Mouse (Mus musculus): ENCODE data around the gene Yjefn3. TPM values are rescaled to one million over a fixed set of nuclear protein-coding genes. Genes with fewer than 3 reads are reported as not detected.

Gene Yjefn3
- polyA plus RNA-seq, 1 experiment from 2014 or later = 5.2 TPM

DNA sequence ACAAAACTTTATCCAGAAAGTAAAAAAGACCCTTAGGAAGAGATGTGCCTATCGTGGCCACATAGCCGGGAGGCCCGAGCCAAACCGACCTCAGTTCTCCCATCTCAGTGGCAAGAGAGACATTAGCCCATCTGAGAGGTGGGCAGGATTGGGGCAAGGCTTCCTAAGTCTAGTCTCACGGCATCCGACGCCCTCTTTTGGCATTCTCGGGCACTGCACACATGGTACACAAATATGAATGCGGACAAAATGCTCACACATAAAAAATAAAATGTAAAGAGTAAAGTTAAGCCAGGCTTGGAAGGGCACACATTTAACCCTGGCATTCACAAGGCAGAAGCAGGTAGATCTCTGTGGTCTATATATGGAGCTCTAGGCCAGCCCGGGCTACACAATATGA is 48.6 kb downstream of the Yjefn3 start:
- Histone ChIP-seq H3K9ac (ENCODE audit: low read depth, low read length) (no peak overlapping the region), H3K9me3 (replicated peaks; ENCODE audit: low read length) (no peaks in the 10 kb centered on the region), H3K27ac (no peak overlapping the region), H3K27me3 (ENCODE audit: insufficient read depth, low read length) (no peaks in the 10 kb centered on the region), H3K36me3 (ENCODE audit: insufficient read depth, low read length) (no peaks in the 10 kb centered on the region), H3K4me2 (ENCODE audit: low read length) (no peak overlapping the region), H3K4me3 (replicated peaks; ENCODE audit: low read depth, low read length) (no peak overlapping the region), H3K4me1 (replicated peaks; ENCODE audit: insufficient read depth, low read length) (no peaks in the 10 kb centered on the region)
- 93% methylated on average over 10 of the region's 10 CpGs for WGBS
- TF ChIP-seq CTCF (IDR thresholded peaks at IDR 0.05; ENCODE audit: low read depth) = no peak
- ATAC-seq (replicated peaks; ENCODE audit: low FRiP score, low read depth) = no peak
- DNase-seq (ENCODE audit: low spot score) = no peak

- no peaks in the 10 kb centered on the region for H3K9me3 ChIP-seq (replicated peaks; ENCODE audit: low read length)
- no peak overlapping the region for H3K27ac ChIP-seq
- H3K4me2 ChIP-seq (ENCODE audit: low read length) = no peak overlapping the region
- no peak overlapping the region for H3K9ac ChIP-seq (ENCODE audit: low read depth, low read length)
- no peaks in the 10 kb centered on the region for H3K36me3 ChIP-seq (ENCODE audit: insufficient read depth, low read length)
- no peaks in the 10 kb centered on the region for H3K4me1 ChIP-seq (replicated peaks; ENCODE audit: insufficient read depth, low read length)
- no peak overlapping the region for H3K4me3 ChIP-seq (replicated peaks; ENCODE audit: low read depth, low read length)
- 73% methylated on average over 7 of the region's 7 CpGs for WGBS
- TF ChIP-seq CTCF (IDR thresholded peaks at IDR 0.05; ENCODE audit: low read depth) = no peak
- ATAC-seq (replicated peaks; ENCODE audit: low FRiP score, low read depth) (no peak), DNase-seq (ENCODE audit: low spot score) (no peak)
- H3K27me3 ChIP-seq (ENCODE audit: insufficient read depth, low read length) = no peaks in the 10 kb centered on the region
Measured at GRCm38 (mm10) chr8:69850926-69851506, 51.5 kb downstream of the Yjefn3 start.

DNA sequence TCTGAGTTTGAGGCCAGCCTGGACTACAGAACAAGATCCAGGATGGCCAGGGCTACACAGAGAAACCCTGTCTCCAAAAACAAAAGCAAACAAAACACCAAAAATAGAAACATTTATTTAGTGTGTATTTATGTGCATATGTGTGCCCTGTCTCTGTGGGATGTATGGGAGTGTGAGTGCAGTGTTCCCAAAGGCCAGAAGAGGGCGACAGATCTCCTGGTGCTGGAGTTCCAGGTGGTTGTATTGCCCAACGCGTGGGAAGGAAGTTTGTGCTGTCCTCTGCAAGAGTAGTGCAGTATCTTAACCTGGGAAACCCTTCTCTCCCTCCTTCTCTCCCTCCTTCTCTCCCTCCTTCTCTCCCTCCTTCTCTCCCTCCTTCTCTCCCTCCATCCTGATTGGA is 52.6 kb downstream of the Yjefn3 start:
- H3K9me3 ChIP-seq (replicated peaks; ENCODE audit: low read length) = no peaks in the 10 kb centered on the region
- H3K9ac ChIP-seq (ENCODE audit: low read depth, low read length) = no peak overlapping the region
- H3K27ac ChIP-seq = no peak overlapping the region
- no peak overlapping the region for H3K4me2 ChIP-seq (ENCODE audit: low read length)
- no peak for DNase-seq (ENCODE audit: low spot score)
- H3K4me1 ChIP-seq (replicated peaks; ENCODE audit: insufficient read depth, low read length) = no peaks in the 10 kb centered on the region
- no peak for ATAC-seq (replicated peaks; ENCODE audit: low FRiP score, low read depth)
- TF ChIP-seq CTCF (IDR thresholded peaks at IDR 0.05; ENCODE audit: low read depth) = peak; percentile 56
- no peak overlapping the region for H3K4me3 ChIP-seq (replicated peaks; ENCODE audit: low read depth, low read length)
- H3K27me3 ChIP-seq (ENCODE audit: insufficient read depth, low read length) = no peaks in the 10 kb centered on the region
- WGBS = 51% methylated on average over 3 of the region's 3 CpGs
- H3K36me3 ChIP-seq (ENCODE audit: insufficient read depth, low read length) = no peaks in the 10 kb centered on the region

DNA sequence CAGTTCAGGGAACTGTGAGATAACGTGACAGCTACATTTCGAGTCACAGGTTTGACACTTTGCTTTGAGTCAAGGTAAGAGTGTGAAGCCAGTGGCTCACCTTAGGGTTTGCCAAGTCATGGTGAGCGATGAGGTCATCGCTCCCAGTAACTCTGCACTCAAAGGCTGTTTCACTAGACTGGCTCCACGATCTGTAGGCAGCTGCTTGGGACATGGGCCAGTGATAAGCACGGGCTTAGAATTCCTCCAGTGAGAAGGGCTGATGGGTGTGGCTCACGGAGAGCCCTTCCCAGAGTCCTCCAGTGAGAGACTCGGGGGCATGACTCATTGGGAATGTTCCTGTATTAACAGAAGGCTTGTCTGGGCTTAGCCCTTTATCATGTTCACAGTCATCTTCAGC is 53.6 kb downstream of the Yjefn3 start:
- no peak overlapping the region for H3K4me3 ChIP-seq (replicated peaks; ENCODE audit: low read depth, low read length)
- no peak overlapping the region for H3K9ac ChIP-seq (ENCODE audit: low read depth, low read length)
- no peaks in the 10 kb centered on the region for H3K9me3 ChIP-seq (replicated peaks; ENCODE audit: low read length)
- no peak overlapping the region for H3K4me2 ChIP-seq (ENCODE audit: low read length)
- no peak for DNase-seq (ENCODE audit: low spot score)
- H3K36me3 ChIP-seq (ENCODE audit: insufficient read depth, low read length) = no peaks in the 10 kb centered on the region
- ATAC-seq (replicated peaks; ENCODE audit: low FRiP score, low read depth) = peak; percentile 43; the same call in 1 of the 2 replicates
- TF ChIP-seq CTCF (IDR thresholded peaks at IDR 0.05; ENCODE audit: low read depth) = no peak
- H3K27me3 ChIP-seq (ENCODE audit: insufficient read depth, low read length) = no peaks in the 10 kb centered on the region
- WGBS = 73% methylated on average over 8 of the region's 8 CpGs
- H3K4me1 ChIP-seq (replicated peaks; ENCODE audit: insufficient read depth, low read length) = no peaks in the 10 kb centered on the region
- H3K27ac ChIP-seq = no peak overlapping the region

GRCm38 (mm10) chr8:69847167-69848065 is 55.1 kb downstream of the Yjefn3 start:
- no peak overlapping the region for H3K9ac ChIP-seq (ENCODE audit: low read depth, low read length)
- no peaks in the 10 kb centered on the region for H3K4me1 ChIP-seq (replicated peaks; ENCODE audit: insufficient read depth, low read length)
- H3K9me3 ChIP-seq (replicated peaks; ENCODE audit: low read length) = no peaks in the 10 kb centered on the region
- ATAC-seq (replicated peaks; ENCODE audit: low FRiP score, low read depth) (no peak), DNase-seq (ENCODE audit: low spot score) (no peak)
- H3K36me3 ChIP-seq (ENCODE audit: insufficient read depth, low read length) = no peaks in the 10 kb centered on the region
- H3K27ac ChIP-seq = no peak overlapping the region
- no peak overlapping the region for H3K4me2 ChIP-seq (ENCODE audit: low read length)
- TF ChIP-seq CTCF (IDR thresholded peaks at IDR 0.05; ENCODE audit: low read depth) = no peak
- no peaks in the 10 kb centered on the region for H3K27me3 ChIP-seq (ENCODE audit: insufficient read depth, low read length)
- H3K4me3 ChIP-seq (replicated peaks; ENCODE audit: low read depth, low read length) = no peak overlapping the region
- 73% methylated on average over 3 of the region's 3 CpGs for WGBS

Other genes with a start within 250 kb of the Yjefn3 start
- 1.4 and 1.5 TPM in 2 replicates for gene Zfp964, start 248.2 kb downstream of the Yjefn3 start, polyA plus RNA-seq (2015; fragmentation: Nextera tagmentation; extraction: Ambion mirVana)
- gene Zfp869, start 192.0 kb downstream of the Yjefn3 start, polyA plus RNA-seq (2015; fragmentation: Nextera tagmentation; extraction: Ambion mirVana) = 21.6 and 24.5 TPM in 2 replicates
- gene Zfp963, start 152.7 kb downstream of the Yjefn3 start, polyA plus RNA-seq (2015; fragmentation: Nextera tagmentation; extraction: Ambion mirVana) = 5.3 TPM in 2 replicates
- gene Gm20422, start 127.8 kb downstream of the Yjefn3 start, polyA plus RNA-seq (2015; fragmentation: Nextera tagmentation; extraction: Ambion mirVana) = 0.30 and 1.1 TPM in 2 replicates
- gene Atp13a1, start 111.5 kb downstream of the Yjefn3 start, polyA plus RNA-seq (2015; fragmentation: Nextera tagmentation; extraction: Ambion mirVana) = 34.1 and 38.4 TPM in 2 replicates
- gene Zfp866, start 111.5 kb downstream of the Yjefn3 start, polyA plus RNA-seq (2015; fragmentation: Nextera tagmentation; extraction: Ambion mirVana) = 14.7 and 17.4 TPM in 2 replicates
- gene Gmip, start 94.0 kb downstream of the Yjefn3 start, polyA plus RNA-seq (2015; fragmentation: Nextera tagmentation; extraction: Ambion mirVana) = 5.7 and 7.0 TPM in 2 replicates
- gene Lpar2, start 80.3 kb downstream of the Yjefn3 start, polyA plus RNA-seq (2015; fragmentation: Nextera tagmentation; extraction: Ambion mirVana) = 0.58 and 0.94 TPM in 2 replicates
- gene Pbx4, start 70.2 kb downstream of the Yjefn3 start, polyA plus RNA-seq (2015; fragmentation: Nextera tagmentation; extraction: Ambion mirVana) = 7.7 and 8.3 TPM in 2 replicates
- gene Cilp2, start 15.0 kb downstream of the Yjefn3 start, polyA plus RNA-seq (2015; fragmentation: Nextera tagmentation; extraction: Ambion mirVana) = 0.69 and 0.75 TPM in 2 replicates
- 3.8 and 4.0 TPM in 2 replicates for gene Tssk6, start 528 bp downstream of the Yjefn3 start, polyA plus RNA-seq (2015; fragmentation: Nextera tagmentation; extraction: Ambion mirVana)
- 288 and 310 TPM in 2 replicates for gene Ndufa13, start 154 bp downstream of the Yjefn3 start, polyA plus RNA-seq (2015; fragmentation: Nextera tagmentation; extraction: Ambion mirVana)
- gene Gatad2a, start 93.7 kb upstream of the Yjefn3 start, polyA plus RNA-seq (2015; fragmentation: Nextera tagmentation; extraction: Ambion mirVana) = 41.7 and 49.5 TPM in 2 replicates
- 33.8 and 36.8 TPM in 2 replicates for gene Mau2, start 140.0 kb upstream of the Yjefn3 start, polyA plus RNA-seq (2015; fragmentation: Nextera tagmentation; extraction: Ambion mirVana)
- 33.2 and 34.4 TPM in 2 replicates for gene Sugp1, start 140.1 kb upstream of the Yjefn3 start, polyA plus RNA-seq (2015; fragmentation: Nextera tagmentation; extraction: Ambion mirVana)
- 0.71 and 1.1 TPM in 2 replicates for gene Tm6sf2, start 170.2 kb upstream of the Yjefn3 start, polyA plus RNA-seq (2015; fragmentation: Nextera tagmentation; extraction: Ambion mirVana)
- not detected in 2 replicates for gene Hapln4, start 180.7 kb upstream of the Yjefn3 start, polyA plus RNA-seq (2015; fragmentation: Nextera tagmentation; extraction: Ambion mirVana)
- gene Ncan, start 218.2 kb upstream of the Yjefn3 start, polyA plus RNA-seq (2015; fragmentation: Nextera tagmentation; extraction: Ambion mirVana) = 0.03 TPM in 2 replicates
- 30.1 and 34.1 TPM in 2 replicates for gene Nr2c2ap, start 228.6 kb upstream of the Yjefn3 start, polyA plus RNA-seq (2015; fragmentation: Nextera tagmentation; extraction: Ambion mirVana)
- 13.4 and 13.7 TPM in 2 replicates for gene Rfxank, start 236.4 kb upstream of the Yjefn3 start, polyA plus RNA-seq (2015; fragmentation: Nextera tagmentation; extraction: Ambion mirVana)
- 48.3 and 49.3 TPM in 2 replicates for gene Borcs8, start 236.8 kb upstream of the Yjefn3 start, polyA plus RNA-seq (2015; fragmentation: Nextera tagmentation; extraction: Ambion mirVana)
- 0.28 and 0.37 TPM in 2 replicates for gene Mef2b, start 237.0 kb upstream of the Yjefn3 start, polyA plus RNA-seq (2015; fragmentation: Nextera tagmentation; extraction: Ambion mirVana)